Mouse (Mus musculus) E14TG2a.4 (cell line): ENCODE measurements at regions not wholly inside any gene's neighbourhood (a gene's known extent, or its start where the extent isn't known, plus 50 kb on each side); places are given as distances from the start of the nearest gene placed in this dataset.

Source experiments
- CTCF ChIP-seq: conservative IDR thresholded peaks from 2 replicates; pipeline ENCODE4 v1.5.1; 2014; ENCODE audit warnings: low read length
- POU5F1 ChIP-seq: IDR thresholded peaks from 2 replicates; pipeline ENCODE4 v1.6.1; 2014; ENCODE audit warnings: low read length, borderline replicate concordance

DNA sequence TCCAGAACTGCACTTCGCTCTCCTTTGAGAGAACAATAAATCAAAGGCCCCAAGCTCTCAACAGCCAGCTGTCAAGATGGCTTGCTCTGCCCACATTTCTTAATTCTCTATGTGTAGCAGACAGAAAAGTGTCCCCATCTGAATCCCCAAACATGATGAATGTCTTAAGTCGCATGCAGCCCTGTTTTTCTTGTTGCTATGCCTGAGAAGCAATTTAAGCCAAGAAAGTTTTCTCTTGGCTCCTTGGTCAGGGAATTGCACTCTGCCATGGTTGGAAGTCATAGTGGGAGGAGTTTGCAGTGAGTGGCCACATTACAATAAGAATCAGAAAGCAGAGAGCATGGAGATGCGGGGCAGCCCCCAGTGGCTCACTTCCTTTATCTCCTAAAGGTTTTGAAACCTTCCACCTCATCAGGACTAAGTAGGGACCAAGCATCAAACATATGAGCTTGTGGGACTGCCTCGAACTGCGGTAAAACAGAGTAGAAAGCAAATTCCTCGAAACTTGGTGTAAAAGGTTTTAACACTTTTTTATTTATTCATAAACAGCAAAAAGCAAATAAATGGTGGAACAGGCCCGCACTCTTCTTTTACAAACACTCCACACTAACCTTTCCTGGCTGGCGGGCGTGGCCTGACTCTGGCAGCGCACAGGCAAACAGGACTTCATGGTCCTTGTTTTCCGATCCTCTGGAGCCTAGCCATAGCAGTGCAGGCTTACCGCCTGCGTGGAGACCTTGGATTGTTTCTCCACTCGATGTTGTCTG, 227.4 kb downstream of the Ankrd50 start:
- TF ChIP-seq CTCF (no peak), POU5F1 (no peak)
